Mouse (Mus musculus): ENCODE measurements at regions not wholly inside any gene's neighbourhood (a gene's known extent, or its start where the extent isn't known, plus 50 kb on each side); places are given as distances from the start of the nearest gene placed in this dataset.
"Not testable (repeated sequence)": the region's sequence is repeated elsewhere in the genome, so short reads cannot be mapped to it uniquely, and the experiment has no call there.

DNA sequence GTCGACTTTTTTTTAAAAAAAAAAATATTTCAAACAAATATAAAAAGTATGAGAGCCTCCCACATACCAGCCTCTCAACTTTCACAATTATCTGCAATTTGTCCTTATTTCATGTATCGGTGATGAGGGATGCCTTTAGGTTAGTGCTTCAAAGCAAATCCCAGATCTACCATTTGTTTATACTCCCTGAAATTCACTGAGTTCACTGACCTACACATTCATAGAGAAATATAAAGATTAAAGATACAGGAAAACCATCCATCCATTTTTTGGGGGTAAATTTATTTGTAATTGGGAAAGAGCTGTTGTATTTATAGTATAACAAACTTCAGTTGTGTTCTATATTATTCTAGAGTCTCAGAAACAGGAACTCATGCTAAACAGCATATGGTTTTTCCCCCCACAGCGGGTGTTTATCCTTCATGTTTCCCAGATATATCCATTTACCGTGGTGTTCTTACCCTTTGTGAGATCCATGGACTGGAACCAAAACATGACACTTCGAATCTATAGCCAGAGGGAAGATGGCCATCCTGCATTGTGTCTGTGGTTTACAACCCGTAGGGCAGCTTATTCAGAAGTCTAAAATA is 120.1 kb upstream of the Cpsf6 start:
- no peak for DNase-seq (ENCODE audit: low spot score)
- no peaks in the 10 kb centered on the region for H3K36me3 ChIP-seq (ENCODE audit: control insufficient read depth, insufficient read depth, low read length)
- no peak overlapping the region for H3K4me3 ChIP-seq (ENCODE audit: low read depth, low read length)
- no peaks in the 10 kb centered on the region for H3K27me3 ChIP-seq (ENCODE audit: control insufficient read depth, insufficient read depth, low read length)
- no peak for ATAC-seq (ENCODE audit: low FRiP score, low TSS enrichment)
- no peaks in the 10 kb centered on the region for H3K4me1 ChIP-seq (replicated peaks; ENCODE audit: control insufficient read depth, insufficient read depth)
- no peaks in the 10 kb centered on the region for H3K9me3 ChIP-seq (ENCODE audit: control insufficient read depth, low read length)
- H3K27ac ChIP-seq (replicated peaks) = no peak overlapping the region
- TF ChIP-seq CTCF (IDR thresholded peaks at IDR 0.05; ENCODE audit: low read depth) (no peak), EP300 (optimal IDR thresholded peaks at IDR 0.05) (no peak)
- WGBS = 73% methylated on average over 6 of the region's 6 CpGs
- H3K4me2 ChIP-seq (replicated peaks; ENCODE audit: low read depth) = no peak overlapping the region
- no peak overlapping the region for H3K9ac ChIP-seq (ENCODE audit: low read length)

GRCm38 (mm10) chr10:117499177-117499863 is 119.5 kb upstream of the Cpsf6 start:
- 88% methylated on average over 8 of the region's 8 CpGs for WGBS
- ATAC-seq (ENCODE audit: low FRiP score, low TSS enrichment) = no peak
- Histone ChIP-seq H3K36me3 (ENCODE audit: control insufficient read depth, insufficient read depth, low read length) (no peaks in the 10 kb centered on the region), H3K9ac (ENCODE audit: low read length) (no peak overlapping the region), H3K4me3 (ENCODE audit: low read depth, low read length) (no peak overlapping the region), H3K27me3 (ENCODE audit: control insufficient read depth, insufficient read depth, low read length) (no peaks in the 10 kb centered on the region), H3K4me2 (replicated peaks; ENCODE audit: low read depth) (no peak overlapping the region), H3K9me3 (ENCODE audit: control insufficient read depth, low read length) (no peaks in the 10 kb centered on the region), H3K4me1 (replicated peaks; ENCODE audit: control insufficient read depth, insufficient read depth) (no peaks in the 10 kb centered on the region), H3K27ac (replicated peaks) (no peak overlapping the region)
- no peak for DNase-seq (ENCODE audit: low spot score)
- no peak for TF ChIP-seq EP300 (optimal IDR thresholded peaks at IDR 0.05)
- TF ChIP-seq CTCF (IDR thresholded peaks at IDR 0.05; ENCODE audit: low read depth) = no peak

GRCm38 (mm10) chr10:117498497-117498896 is 118.7 kb upstream of the Cpsf6 start:
- no peaks in the 10 kb centered on the region for H3K4me1 ChIP-seq (replicated peaks; ENCODE audit: control insufficient read depth, insufficient read depth)
- ATAC-seq (ENCODE audit: low FRiP score, low TSS enrichment) (no peak), DNase-seq (ENCODE audit: low spot score) (no peak)
- no peak overlapping the region for H3K4me2 ChIP-seq (replicated peaks; ENCODE audit: low read depth)
- no peak overlapping the region for H3K4me3 ChIP-seq (ENCODE audit: low read depth, low read length)
- H3K27me3 ChIP-seq (ENCODE audit: control insufficient read depth, insufficient read depth, low read length) = no peaks in the 10 kb centered on the region
- no peaks in the 10 kb centered on the region for H3K36me3 ChIP-seq (ENCODE audit: control insufficient read depth, insufficient read depth, low read length)
- 38% methylated on average over 6 of the region's 6 CpGs for WGBS
- no peaks in the 10 kb centered on the region for H3K9me3 ChIP-seq (ENCODE audit: control insufficient read depth, low read length)
- no peak overlapping the region for H3K27ac ChIP-seq (replicated peaks)
- no peak for TF ChIP-seq EP300 (optimal IDR thresholded peaks at IDR 0.05)
- TF ChIP-seq CTCF (IDR thresholded peaks at IDR 0.05; ENCODE audit: low read depth) = no peak
- no peak overlapping the region for H3K9ac ChIP-seq (ENCODE audit: low read length)

DNA sequence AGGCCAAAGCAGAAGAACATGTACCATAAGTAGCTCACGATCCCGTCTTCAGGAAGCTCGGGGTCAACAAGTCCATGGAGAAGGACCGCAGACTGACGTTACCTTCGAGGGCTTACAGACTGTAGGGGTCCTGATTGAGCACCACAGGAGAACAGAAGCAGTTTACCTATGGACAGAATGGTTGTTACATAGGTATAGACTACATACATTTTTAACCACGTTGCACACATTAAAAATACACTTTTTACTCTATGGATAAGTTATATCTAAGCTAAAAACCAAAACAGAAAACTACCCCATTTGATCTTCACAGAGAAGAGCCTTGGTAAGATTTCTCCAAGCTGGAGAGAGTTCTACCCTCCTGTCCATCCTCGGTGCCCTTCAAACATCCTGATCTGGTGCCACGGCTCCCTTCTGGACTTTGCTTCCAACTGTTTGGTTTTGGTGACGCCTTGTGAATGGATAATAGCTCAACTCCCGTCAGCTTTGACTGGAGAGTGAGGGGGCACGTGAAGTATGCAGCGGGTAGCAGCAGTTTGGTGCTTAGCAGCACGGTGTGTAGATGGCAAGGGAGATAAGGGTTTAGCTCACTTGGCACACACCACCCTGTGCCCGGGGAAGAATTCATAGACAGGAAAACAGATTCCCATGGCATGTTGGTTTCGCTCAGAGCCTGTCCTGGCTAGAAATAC is 117.9 kb upstream of the Cpsf6 start:
- Histone ChIP-seq H3K27ac (replicated peaks) (no peak overlapping the region), H3K36me3 (ENCODE audit: control insufficient read depth, insufficient read depth, low read length) (no peaks in the 10 kb centered on the region), H3K4me3 (ENCODE audit: low read depth, low read length) (no peak overlapping the region), H3K9me3 (ENCODE audit: control insufficient read depth, low read length) (no peaks in the 10 kb centered on the region), H3K27me3 (ENCODE audit: control insufficient read depth, insufficient read depth, low read length) (no peaks in the 10 kb centered on the region), H3K4me2 (replicated peaks; ENCODE audit: low read depth) (no peak overlapping the region), H3K9ac (ENCODE audit: low read length) (no peak overlapping the region), H3K4me1 (replicated peaks; ENCODE audit: control insufficient read depth, insufficient read depth) (no peaks in the 10 kb centered on the region)
- DNase-seq (ENCODE audit: low spot score) (no peak), ATAC-seq (ENCODE audit: low FRiP score, low TSS enrichment) (no peak; the same call in 1 of the 2 replicates)
- TF ChIP-seq EP300 (optimal IDR thresholded peaks at IDR 0.05) (no peak), CTCF (IDR thresholded peaks at IDR 0.05; ENCODE audit: low read depth) (no peak)
- 64% methylated on average over 16 of the region's 16 CpGs for WGBS

- H3K4me3 ChIP-seq (ENCODE audit: low read depth, low read length); DNase-seq (ENCODE audit: low spot score); H3K9ac ChIP-seq (ENCODE audit: low read length); H3K27me3 ChIP-seq (ENCODE audit: control insufficient read depth, insufficient read depth, low read length); H3K4me2 ChIP-seq (replicated peaks; ENCODE audit: low read depth); H3K27ac ChIP-seq (replicated peaks); ATAC-seq (ENCODE audit: low FRiP score, low TSS enrichment); H3K9me3 ChIP-seq (ENCODE audit: control insufficient read depth, low read length); H3K4me1 ChIP-seq (replicated peaks; ENCODE audit: control insufficient read depth, insufficient read depth); H3K36me3 ChIP-seq (ENCODE audit: control insufficient read depth, insufficient read depth, low read length): not testable (repeated sequence)
- WGBS = 82% methylated on average over 1 of the region's 1 CpGs
Observed at GRCm38 (mm10) chr10:117497082-117497481, 117.3 kb upstream of the Cpsf6 start.
